ENCODE assay signal across 26 mouse cellular contexts in genomic region chr3:95385401-95386075, GRCm38 (mm10). TPM values are rescaled to one million over a fixed set of nuclear protein-coding genes. Genes with fewer than 3 reads are reported as not detected.
A peak's percentile ranks its signal among the peaks of the same experiment; 100 is the strongest.
DNase-seq lines count a peak whose midpoint lies in the region; ATAC-seq lines count a peak whose summit lies in the region.
"Had no signal": no experiment of that assay in that cellular context is flagged by ENCODE, and none has a peak within 500 bp of the region (broad histone marks: within the 10 kb centered on the region; RNA-seq: fewer than 3 reads in every experiment).

No protein-coding gene starts in this region.

- H3K36me3 ChIP-seq in forebrain, embryonic 13.5 days (ENCODE audit: poor library complexity, severe bottlenecking) = no peaks in the 10 kb centered on the region
- H3K36me3 ChIP-seq: embryonic facial prominence, embryonic 12.5 days; heart, embryonic 13.5 days; hindbrain, embryonic 13.5 days had no signal

- WGBS in forebrain, embryonic 13.5 days = 92% methylated on average over 5 of the region's 5 CpGs

- peak; percentile 82 for ATAC-seq in activated CD4-positive, CD25-positive, alpha-beta regulatory T cell, adult 4 months
- no peak for ATAC-seq in forebrain, embryonic 13.5 days
- ATAC-seq: forebrain, embryonic 16.5 days; hindbrain, postnatal 0 days; intestine, embryonic 16.5 days had no signal

- no peaks in the 10 kb centered on the region for H3K27me3 ChIP-seq in forebrain, embryonic 13.5 days
- H3K27me3 ChIP-seq: embryonic facial prominence, embryonic 12.5 days; heart, embryonic 13.5 days; hindbrain, embryonic 13.5 days had no signal

- H3K9ac ChIP-seq in forebrain, embryonic 13.5 days = no peak overlapping the region
- H3K9ac ChIP-seq: embryonic facial prominence, embryonic 12.5 days; heart, embryonic 13.5 days; hindbrain, embryonic 13.5 days had no signal

- peak; percentile 86 for DNase-seq in CD4-positive helper T cell, adult 2 months (ENCODE audit: low read depth, low spot score)
- peak; percentile 4 to 14 for DNase-seq in CD8-positive naive resting alpha-beta T cell, adult 2 months (ENCODE audit: low read depth in 2 of 2, low spot score in 2 of 2)
- peak; percentile 41 for DNase-seq in naive thymus-derived CD4-positive, alpha-beta T cell, adult 2 months (ENCODE audit: low read depth)
- DNase-seq in lung, adult 18-20 months = no peak
- DNase-seq in lung, postnatal 36 days = no peak
- no peak for DNase-seq in urinary bladder, postnatal 14 days (ENCODE audit: low spot score)
- DNase-seq: adrenal gland, postnatal 10 days; cerebellum, adult 11 months; cerebellum, adult 8-10 months; cerebellum, postnatal 14 days; gastrocnemius, postnatal 14 days; heart, postnatal 36 days had no signal

- H3K4me3 ChIP-seq in forebrain, embryonic 13.5 days = no peak overlapping the region
- H3K4me3 ChIP-seq: embryonic facial prominence, embryonic 12.5 days; heart, embryonic 13.5 days; hindbrain, embryonic 13.5 days had no signal

- no peak overlapping the region for H3K4me2 ChIP-seq in forebrain, embryonic 13.5 days
- H3K4me2 ChIP-seq: embryonic facial prominence, embryonic 12.5 days; heart, embryonic 13.5 days; hindbrain, embryonic 13.5 days had no signal

- no peaks in the 10 kb centered on the region for H3K4me1 ChIP-seq in forebrain, embryonic 13.5 days
- H3K4me1 ChIP-seq: embryonic facial prominence, embryonic 12.5 days; heart, embryonic 13.5 days; hindbrain, embryonic 13.5 days had no signal

- no peaks in the 10 kb centered on the region for H3K9me3 ChIP-seq in forebrain, embryonic 13.5 days (replicated peaks)
- H3K9me3 ChIP-seq: embryonic facial prominence, embryonic 12.5 days; heart, embryonic 13.5 days; hindbrain, embryonic 13.5 days had no signal

- no peak overlapping the region for H3K27ac ChIP-seq in forebrain, embryonic 13.5 days
- H3K27ac ChIP-seq: embryonic facial prominence, embryonic 12.5 days; heart, embryonic 13.5 days; hindbrain, embryonic 13.5 days; hindbrain, postnatal 0 days had no signal

RNA-seq across cellular contexts. Expression of gene 4930558C23Rik, which starts 17.1 kb away (rescaled TPM):
- polyA plus RNA-seq in activated CD4-positive, CD25-positive, alpha-beta regulatory T cell, adult 4 months (2017; shearing (Covaris generic)) = not detected
- not detected in 2 replicates for polyA plus RNA-seq in forebrain, embryonic 13.5 days (2015; fragmentation: Nextera tagmentation; extraction: Ambion mirVana)
- polyA plus RNA-seq: brain, embryonic 14.5 days; C2C12; cortical plate, adult 2 months; embryonic facial prominence, embryonic 12.5 days; forebrain, embryonic 11.5 days; forebrain, embryonic 16.5 days; frontal cortex, adult 2 months; heart, embryonic 13.5 days; heart, postnatal 0 days; hindbrain, embryonic 13.5 days; hindbrain, postnatal 0 days; intestine, embryonic 16.5 days had no signal

RNA-seq across cellular contexts. Expression of gene Setdb1, which starts 28.5 kb away (rescaled TPM):
- polyA plus RNA-seq in activated CD4-positive, CD25-positive, alpha-beta regulatory T cell, adult 4 months (2017; shearing (Covaris generic)) = 10 to 100 TPM; 16.9 to 25.5 TPM
- 45.4 and 51.8 TPM in 2 replicates for polyA plus RNA-seq in forebrain, embryonic 13.5 days (2015; fragmentation: Nextera tagmentation; extraction: Ambion mirVana)

RNA-seq across cellular contexts. Expression of gene Arnt, which starts 48.6 kb away (rescaled TPM):
- polyA plus RNA-seq in activated CD4-positive, CD25-positive, alpha-beta regulatory T cell, adult 4 months (2017; shearing (Covaris generic)) = 10 to 100 TPM; 24.2 to 29.9 TPM
- 24.8 and 28.1 TPM in 2 replicates for polyA plus RNA-seq in forebrain, embryonic 13.5 days (2015; fragmentation: Nextera tagmentation; extraction: Ambion mirVana)

Comparison
In these comparisons a context has a peak if more than half of its experiments do, and no peak if none do; other contexts are left out.
1. DNase-seq: peak in CD4-positive helper T cell, adult 2 months (single experiment), CD8-positive naive resting alpha-beta T cell, adult 2 months (2 of 2) and naive thymus-derived CD4-positive, alpha-beta T cell, adult 2 months (single experiment); none in lung, adult 18-20 months (0 of 2), lung, postnatal 36 days (single experiment) and urinary bladder, postnatal 14 days (single experiment).